Mouse (Mus musculus) C2C12 (cell line): ENCODE data around the gene Sdf2l1. TPM values are rescaled to one million over a fixed set of nuclear protein-coding genes. Genes with fewer than 3 reads are reported as not detected.
A peak's percentile ranks its signal among the peaks of the same experiment; 100 is the strongest.

Source experiments
- H3K27me3 ChIP-seq: one replicate; pipeline ENCODE4 v1.6.1; 2011; ENCODE audit not compliant: control insufficient read depth, insufficient read depth, insufficient read length
- H3K36me3 ChIP-seq: one replicate; pipeline ENCODE4 v1.6.1; 2011; ENCODE audit not compliant: control insufficient read depth, insufficient read depth
- H3K4me3 ChIP-seq: one replicate; pipeline ENCODE4 v1.5.1; 2011; ENCODE audit warnings: mild to moderate bottlenecking, control low read depth; ENCODE audit not compliant: poor library complexity, insufficient read depth, severe bottlenecking
- H3K79me2 ChIP-seq: one replicate; pipeline ENCODE4 v1.6.1; 2011; ENCODE audit not compliant: control insufficient read depth, insufficient read depth
- H3K79me3 ChIP-seq: one replicate; pipeline ENCODE4 v1.6.1; 2011; ENCODE audit warnings: low read depth, control low read depth
- H3ac ChIP-seq: one replicate; pipeline ENCODE3; 2011; ENCODE audit warnings: low read depth; ENCODE audit not compliant: control insufficient read depth, insufficient read length
- CEBPB ChIP-seq: IDR thresholded peaks from one replicate; pipeline ENCODE4 v1.6.1; 2011; ENCODE audit warnings: low read depth, mild to moderate bottlenecking, control low read depth, moderate library complexity
- CTCF ChIP-seq: IDR thresholded peaks from one replicate; pipeline ENCODE4 v1.5.1; 2011; ENCODE audit not compliant: control insufficient read depth, insufficient read depth, insufficient read length
- FOSL1 ChIP-seq: IDR thresholded peaks from one replicate; pipeline ENCODE4 v1.8.0; 2011; ENCODE audit warnings: mild to moderate bottlenecking, low read length; ENCODE audit not compliant: poor library complexity, insufficient read depth, severe bottlenecking
- MAX ChIP-seq: IDR thresholded peaks from one replicate; pipeline ENCODE4 v1.6.1; 2011; ENCODE audit warnings: mild to moderate bottlenecking, control low read depth
- MYOD1 ChIP-seq: IDR thresholded peaks from one replicate; pipeline ENCODE4 v1.6.1; 2011; ENCODE audit warnings: low read depth; ENCODE audit not compliant: control insufficient read depth, insufficient read length
- MYOG ChIP-seq: IDR thresholded peaks from one replicate; pipeline ENCODE4 v1.6.1; 2011; ENCODE audit not compliant: control insufficient read depth, insufficient read length; ENCODE audit errors: extremely low read depth
- USF1 ChIP-seq: IDR thresholded peaks from one replicate; pipeline ENCODE4 v1.6.1; 2011; ENCODE audit warnings: low read depth, mild to moderate bottlenecking, control low read depth, moderate library complexity
- polyA plus RNA-seq: library from polyadenylated mRNA; unstranded; fragments of >200 nt; fragmentation: generic; extraction: Trizol; gene quantifications from one replicate; pipeline ENCODE4 v1.2.1, GENCODE M21; 2012; ENCODE audit warnings: missing spikeins

Gene Sdf2l1
- polyA plus RNA-seq, 1 experiment = 41.1 TPM

DNA sequence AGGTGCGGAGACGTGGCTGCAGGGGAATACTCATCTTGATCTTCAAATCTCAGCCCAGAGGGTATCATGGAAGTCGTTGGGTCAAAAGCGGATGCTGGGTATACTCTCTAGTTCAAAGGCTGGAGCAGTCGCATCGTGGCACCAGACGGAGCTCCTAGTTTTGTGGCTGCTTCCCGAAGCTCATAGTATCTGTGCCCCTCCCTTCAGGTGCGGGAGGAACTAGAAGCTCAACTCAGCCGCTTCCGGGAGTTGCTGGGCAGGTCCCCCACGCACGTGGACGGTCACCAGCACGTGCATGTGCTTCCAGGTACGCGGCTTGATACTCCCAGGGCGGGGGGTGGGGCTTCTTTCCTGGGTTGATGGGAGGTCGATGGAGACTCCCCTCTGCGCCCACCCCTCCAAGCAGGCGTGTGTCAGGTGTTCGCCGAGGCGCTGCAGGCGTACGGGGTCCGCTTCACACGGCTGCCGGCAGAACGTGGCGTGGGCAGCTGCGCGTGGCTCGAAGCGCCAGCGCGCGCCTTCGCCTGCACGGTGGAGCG is 15.3 kb upstream of the Sdf2l1 start:
- peak overlapping the region; percentile 61 for H3ac ChIP-seq
- H3K36me3 ChIP-seq = peaks cover 8% of the 10 kb centered on the region
- no peaks in the 10 kb centered on the region for H3K79me3 ChIP-seq
- H3K4me3 ChIP-seq = peak overlapping the region; percentile 36
- no peaks in the 10 kb centered on the region for H3K27me3 ChIP-seq
- H3K79me2 ChIP-seq = no peaks in the 10 kb centered on the region
- TF ChIP-seq MYOG = no peak
- TF ChIP-seq CTCF = no peak
- TF ChIP-seq USF1 = no peak
- no peak for TF ChIP-seq MYOD1
- TF ChIP-seq CEBPB = no peak
- no peak for TF ChIP-seq MAX

DNA sequence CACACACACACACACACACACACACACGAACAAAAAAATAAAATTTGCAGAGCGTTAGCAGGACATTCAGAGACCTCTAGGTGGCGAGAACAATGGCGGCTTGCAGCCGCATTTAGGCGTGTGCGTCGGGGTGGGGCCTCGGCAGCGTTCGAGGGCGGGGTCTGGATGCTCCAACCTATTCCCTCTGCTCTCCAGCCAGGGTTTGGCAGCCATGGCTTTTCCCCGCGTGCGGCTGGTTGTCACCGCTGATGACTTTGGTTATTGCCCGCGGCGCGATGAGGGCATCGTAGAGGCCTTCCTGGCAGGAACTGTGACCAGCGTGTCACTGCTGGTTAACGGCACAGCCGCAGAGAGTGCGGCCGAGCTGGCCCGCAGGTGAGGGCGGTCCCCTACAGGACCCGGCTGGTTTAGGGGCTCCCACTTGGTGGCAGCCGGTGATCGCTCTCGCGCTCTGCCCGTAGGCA is 14.6 kb upstream of the Sdf2l1 start, which contains the start of gene Ccdc116:
Gene Ccdc116 (minus strand): TSS at position 458 of the 464 bp plus-strand sequence.
- H3K36me3 ChIP-seq = peaks cover 3% of the 10 kb centered on the region
- H3K79me2 ChIP-seq = no peaks in the 10 kb centered on the region
- no peaks in the 10 kb centered on the region for H3K79me3 ChIP-seq
- H3K4me3 ChIP-seq = peak within 1 kb of the TSS; percentile 36
- H3ac ChIP-seq = peak within 1 kb of the TSS; percentile 61
- no peaks in the 10 kb centered on the region for H3K27me3 ChIP-seq
- TF ChIP-seq USF1 (no peak), FOSL1 (no peak), MAX (peak; percentile 76), MYOG (no peak), CTCF (peak; percentile 13), MYOD1 (no peak), CEBPB (no peak)

DNA sequence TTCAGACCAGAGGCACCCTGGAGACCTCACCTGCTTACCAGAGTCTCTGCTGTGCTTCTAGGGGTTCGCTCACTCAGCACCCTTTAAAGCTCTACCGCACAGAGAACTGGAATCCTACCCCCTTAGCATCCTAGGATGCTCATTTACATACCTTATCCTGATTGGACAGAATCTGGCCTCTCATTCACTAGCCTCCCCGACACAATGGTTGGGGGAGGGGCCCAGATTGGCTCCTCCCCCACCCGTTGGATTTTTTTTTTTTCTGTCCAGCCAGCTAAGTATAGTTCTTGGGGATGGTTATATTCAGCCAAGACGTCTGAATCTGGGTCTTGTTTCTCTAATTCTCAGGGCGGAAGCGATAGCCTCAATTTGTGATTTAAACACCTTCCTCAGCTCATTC is 12.2 kb upstream of the Sdf2l1 start, which contains the start of gene Ydjc:
Gene Ydjc (plus strand): TSS at position 283 of the 400 bp plus-strand sequence.
- H3K4me3 ChIP-seq = no peak within 1 kb of the TSS

DNA sequence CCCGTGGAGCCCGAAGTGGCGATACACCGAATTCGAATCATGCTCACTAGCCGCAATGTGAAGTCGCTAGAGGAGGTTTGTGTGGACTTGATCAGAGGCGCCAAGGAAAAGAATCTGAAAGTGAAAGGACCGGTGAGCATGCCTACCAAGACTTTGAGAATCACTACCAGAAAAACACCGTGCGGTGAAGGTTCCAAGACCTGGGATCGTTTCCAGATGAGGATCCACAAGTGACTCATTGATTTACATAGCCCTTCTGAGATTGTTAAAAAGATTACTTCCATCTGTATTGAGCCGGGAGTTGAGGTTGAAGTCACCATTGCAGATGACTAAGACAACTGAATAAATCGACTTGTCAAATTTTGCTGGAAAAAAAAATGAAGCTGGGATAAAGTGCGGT is 5.2 kb upstream of the Sdf2l1 start:
- TF ChIP-seq MYOG (no peak), USF1 (no peak), CTCF (no peak)
- Histone ChIP-seq H3K79me2 (no peaks in the 10 kb centered on the region), H3K27me3 (no peaks in the 10 kb centered on the region)

More for the DNA sequence above, 12.2 kb upstream of the Sdf2l1 start, which contains the start of gene Ydjc:
- Histone ChIP-seq H3K27me3 (no peaks in the 10 kb centered on the region), H3ac (no peak within 1 kb of the TSS), H3K79me2 (no peaks in the 10 kb centered on the region), H3K36me3 (no peaks in the 10 kb centered on the region), H3K79me3 (no peaks in the 10 kb centered on the region)
- TF ChIP-seq USF1 (no peak), MYOD1 (no peak), MAX (no peak), MYOG (no peak), CEBPB (no peak), FOSL1 (no peak), CTCF (no peak)

DNA sequence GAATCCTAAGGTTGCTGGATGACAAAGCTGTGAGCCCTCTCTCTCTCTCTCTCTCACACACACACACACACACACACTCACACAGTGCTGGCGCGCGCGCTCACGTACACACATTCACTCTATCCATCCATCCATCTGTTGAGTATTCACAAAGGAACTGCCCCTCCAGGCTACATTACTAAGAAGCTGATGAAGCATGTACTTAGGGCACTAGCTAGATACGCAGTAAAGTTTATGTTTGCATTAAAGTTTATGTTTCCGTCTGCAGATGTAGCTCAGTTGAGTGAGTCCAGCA is 670 bp upstream of the Sdf2l1 start:
- H3K4me3 ChIP-seq = peak overlapping the region; percentile 21
- no peaks in the 10 kb centered on the region for H3K79me3 ChIP-seq
- peaks cover 10% of the 10 kb centered on the region for H3K79me2 ChIP-seq
- no peak overlapping the region for H3ac ChIP-seq
- TF ChIP-seq MAX = no peak
- TF ChIP-seq USF1 = no peak
- TF ChIP-seq MYOG = no peak
- TF ChIP-seq CEBPB = no peak
- no peak for TF ChIP-seq MYOD1
- TF ChIP-seq FOSL1 = no peak
- no peak for TF ChIP-seq CTCF
- H3K36me3 ChIP-seq = no peaks in the 10 kb centered on the region
- no peaks in the 10 kb centered on the region for H3K27me3 ChIP-seq

More for the DNA sequence above, 5.2 kb upstream of the Sdf2l1 start:
- H3K36me3 ChIP-seq = no peaks in the 10 kb centered on the region
- no peak overlapping the region for H3K4me3 ChIP-seq
- no peak overlapping the region for H3ac ChIP-seq
- no peaks in the 10 kb centered on the region for H3K79me3 ChIP-seq
